Mouse (Mus musculus) myocyte (in vitro differentiated cells): ENCODE measurements around the gene Hoxd12. TPM values are rescaled to one million over a fixed set of nuclear protein-coding genes. Genes with fewer than 3 reads are reported as not detected.

Experiments used
- H3K27me3 ChIP-seq: one replicate; pipeline ENCODE4 v1.6.1; 2011; ENCODE audit not compliant: control insufficient read depth, insufficient read depth, insufficient read length
- H3K36me3 ChIP-seq: one replicate; pipeline ENCODE4 v1.6.1; 2011; ENCODE audit not compliant: control insufficient read depth, insufficient read depth
- H3K4me2 ChIP-seq: one replicate; pipeline ENCODE4 v1.6.1; 2011; ENCODE audit warnings: low read depth, control low read depth
- H3K4me3 ChIP-seq: one replicate; pipeline ENCODE4 v1.5.1; 2011; ENCODE audit warnings: mild to moderate bottlenecking, control low read depth, moderate library complexity
- H3K79me2 ChIP-seq: one replicate; pipeline ENCODE4 v1.6.1; 2011; ENCODE audit not compliant: control insufficient read depth, insufficient read depth
- H3ac ChIP-seq: one replicate; pipeline ENCODE4 v1.6.1; 2011; ENCODE audit not compliant: control insufficient read depth, insufficient read length
- CEBPB ChIP-seq: IDR thresholded peaks from 2 replicates; pipeline ENCODE4 v1.6.1; 2011; ENCODE audit warnings: mild to moderate bottlenecking, moderate library complexity; ENCODE audit not compliant: poor library complexity, insufficient read depth, severe bottlenecking
- E2F4 ChIP-seq: IDR thresholded peaks from one replicate; pipeline ENCODE4 v1.6.1; 2011; ENCODE audit warnings: mild to moderate bottlenecking, control low read depth, moderate library complexity; ENCODE audit not compliant: insufficient read depth
- MAX ChIP-seq: IDR thresholded peaks from one replicate; pipeline ENCODE4 v1.6.1; 2011; ENCODE audit warnings: low read depth, mild to moderate bottlenecking, control low read depth
- MYOD1 ChIP-seq, 3 experiments: IDR thresholded peaks; one replicate each; pipeline ENCODE4 v1.6.1; 2011; ENCODE audit warnings: control low read depth in 2 of 3, low read depth in 2 of 3, mild to moderate bottlenecking in 2 of 3, moderate library complexity in 1 of 3; ENCODE audit not compliant: insufficient read length in 2 of 3, control insufficient read depth in 1 of 3
- MYOG ChIP-seq, 3 experiments: IDR thresholded peaks; one replicate each; pipeline ENCODE4 v1.6.1; 2011; ENCODE audit warnings: control low read depth in 2 of 3, low read depth in 2 of 3, mild to moderate bottlenecking in 2 of 3; ENCODE audit not compliant: insufficient read length in 2 of 3, control insufficient read depth in 1 of 3, insufficient read depth in 1 of 3
- POLR2A ChIP-seq: IDR thresholded peaks from one replicate; pipeline ENCODE4 v1.6.1; 2011; ENCODE audit warnings: low read depth, mild to moderate bottlenecking, control low read depth, moderate library complexity; ENCODE audit not compliant: insufficient read length
- POLR2AphosphoS2 ChIP-seq: IDR thresholded peaks from one replicate; pipeline ENCODE4 v1.6.1; 2011; ENCODE audit warnings: low read depth, control low read depth; ENCODE audit not compliant: insufficient read length
- REST ChIP-seq: IDR thresholded peaks from one replicate; pipeline ENCODE4 v1.6.1; 2011; ENCODE audit warnings: mild to moderate bottlenecking, control low read depth, moderate library complexity; ENCODE audit not compliant: insufficient read depth, insufficient read length
- SRF ChIP-seq: IDR thresholded peaks from one replicate; pipeline ENCODE4 v1.6.1; 2011; ENCODE audit warnings: low read depth; ENCODE audit not compliant: control insufficient read depth, insufficient read length
- TCF12 ChIP-seq: IDR thresholded peaks from one replicate; pipeline ENCODE4 v1.6.1; 2011; ENCODE audit warnings: mild to moderate bottlenecking, control low read depth; ENCODE audit not compliant: poor library complexity, insufficient read depth, severe bottlenecking
- TCF3 ChIP-seq: IDR thresholded peaks from one replicate; pipeline ENCODE4 v1.6.1; 2011; ENCODE audit warnings: low read depth, control low read depth; ENCODE audit not compliant: insufficient read length
- USF1 ChIP-seq: IDR thresholded peaks from one replicate; pipeline ENCODE4 v1.6.1; 2011; ENCODE audit warnings: low read depth, mild to moderate bottlenecking, control low read depth, moderate library complexity
- polyA plus RNA-seq: library from polyadenylated mRNA; unstranded; fragments of >200 nt; fragmentation: generic; extraction: Trizol; gene quantifications from one replicate; pipeline ENCODE4 v1.2.1, GENCODE M21; 2012; ENCODE audit warnings: missing spikeins

Gene Hoxd12
- polyA plus RNA-seq, 1 experiment, result not detected

DNA sequence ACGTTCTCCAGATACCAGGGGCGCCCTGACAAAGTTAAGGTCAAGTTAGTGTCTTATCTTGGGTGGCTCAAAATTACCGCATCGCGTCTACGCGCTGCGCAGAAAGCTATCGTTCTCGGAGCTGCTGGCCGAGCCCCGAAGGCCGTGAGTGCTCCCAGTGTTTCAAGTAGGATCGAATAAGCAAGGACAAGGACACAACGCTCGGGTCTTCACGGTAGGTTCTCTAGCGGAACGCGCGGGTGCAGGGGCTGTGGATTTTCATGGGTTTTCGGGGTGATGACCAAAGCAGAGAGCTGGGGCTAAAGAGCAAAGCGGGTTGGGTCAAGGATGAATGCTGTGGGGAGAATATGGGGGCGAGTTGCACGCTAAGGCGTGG, 4.8 kb downstream of the Hoxd12 start:
- TF ChIP-seq E2F4, result no peak
- no peak for TF ChIP-seq CEBPB
- no peak for TF ChIP-seq MYOG (IDR thresholded peaks at IDR 0.05; ENCODE audit: control insufficient read depth in 1 of 3, insufficient read depth in 1 of 3, insufficient read length in 2 of 3, low read depth in 2 of 3)
- no peak for TF ChIP-seq TCF12
- TF ChIP-seq MAX, result no peak
- TF ChIP-seq POLR2A, result no peak
- no peak for TF ChIP-seq TCF3
- no peak for TF ChIP-seq MYOD1 (IDR thresholded peaks at IDR 0.05; ENCODE audit: control insufficient read depth in 1 of 3, insufficient read length in 2 of 3, low read depth in 2 of 3)
- TF ChIP-seq USF1, result no peak
- no peak for TF ChIP-seq POLR2AphosphoS2
- no peak for TF ChIP-seq SRF
- no peak for TF ChIP-seq REST
- Histone ChIP-seq H3ac (no peak overlapping the region), H3K4me2 (no peak overlapping the region), H3K27me3 (peaks cover 71% of the 10 kb centered on the region), H3K4me3 (no peak overlapping the region), H3K79me2 (no peaks in the 10 kb centered on the region), H3K36me3 (no peaks in the 10 kb centered on the region)

GRCm38 (mm10) chr2:74679980-74680379, 5.2 kb downstream of the Hoxd12 start:
- H3K36me3 ChIP-seq, result no peaks in the 10 kb centered on the region
- no peak overlapping the region for H3ac ChIP-seq
- H3K4me3 ChIP-seq, result no peak overlapping the region
- no peak for TF ChIP-seq POLR2A
- TF ChIP-seq SRF, result no peak
- no peak for TF ChIP-seq MAX
- TF ChIP-seq TCF12, result no peak
- no peak for TF ChIP-seq USF1
- TF ChIP-seq MYOG (IDR thresholded peaks at IDR 0.05; ENCODE audit: control insufficient read depth in 1 of 3, insufficient read depth in 1 of 3, insufficient read length in 2 of 3, low read depth in 2 of 3), result no peak
- no peak for TF ChIP-seq TCF3
- no peak for TF ChIP-seq MYOD1 (IDR thresholded peaks at IDR 0.05; ENCODE audit: control insufficient read depth in 1 of 3, insufficient read length in 2 of 3, low read depth in 2 of 3)
- no peak for TF ChIP-seq E2F4
- no peak for TF ChIP-seq REST
- TF ChIP-seq POLR2AphosphoS2, result no peak
- TF ChIP-seq CEBPB, result no peak
- H3K27me3 ChIP-seq, result peaks cover 67% of the 10 kb centered on the region
- no peaks in the 10 kb centered on the region for H3K79me2 ChIP-seq
- no peak overlapping the region for H3K4me2 ChIP-seq

DNA sequence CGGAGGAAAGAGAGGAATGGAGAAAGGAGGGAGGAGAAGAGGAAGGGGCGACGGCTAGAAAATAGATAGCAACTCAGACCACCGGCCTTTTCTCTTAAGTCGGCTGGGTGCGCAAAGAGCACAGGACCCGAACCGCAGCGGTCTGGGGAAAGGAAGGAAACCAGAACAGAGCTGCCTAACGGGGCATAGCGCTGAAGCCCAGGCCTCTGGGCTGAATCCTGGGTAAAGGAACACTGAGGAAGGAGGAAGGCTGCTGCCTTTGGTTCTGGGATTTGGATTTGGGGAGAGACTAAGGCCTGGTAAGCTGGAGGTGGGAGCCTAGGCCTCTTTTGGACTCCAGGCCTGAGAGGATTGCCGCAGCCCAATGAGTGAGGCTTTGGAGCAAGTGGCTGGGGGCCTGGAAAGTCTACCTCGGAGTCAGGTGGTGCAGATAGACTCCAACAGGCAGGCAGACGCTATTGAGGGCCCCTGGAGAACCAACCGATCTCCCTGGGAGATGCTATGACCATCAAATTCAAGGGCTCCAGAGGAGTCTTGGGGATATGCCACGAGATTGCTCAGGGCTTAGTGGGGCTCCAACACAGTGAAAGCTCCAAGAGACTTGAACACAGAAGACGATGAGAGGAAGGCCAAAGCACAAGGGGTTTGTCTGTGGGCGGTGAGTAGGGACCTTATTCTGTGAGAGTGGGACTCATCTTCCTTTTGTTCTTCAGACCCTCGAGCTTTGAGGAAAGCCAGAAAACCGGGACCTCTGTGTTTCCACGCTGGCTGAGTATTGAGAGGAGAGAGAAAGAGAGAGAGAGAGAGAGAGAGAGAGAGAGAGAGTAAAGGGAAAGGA, 6.0 kb downstream of the Hoxd12 start:
- no peak overlapping the region for H3K4me3 ChIP-seq

DNA sequence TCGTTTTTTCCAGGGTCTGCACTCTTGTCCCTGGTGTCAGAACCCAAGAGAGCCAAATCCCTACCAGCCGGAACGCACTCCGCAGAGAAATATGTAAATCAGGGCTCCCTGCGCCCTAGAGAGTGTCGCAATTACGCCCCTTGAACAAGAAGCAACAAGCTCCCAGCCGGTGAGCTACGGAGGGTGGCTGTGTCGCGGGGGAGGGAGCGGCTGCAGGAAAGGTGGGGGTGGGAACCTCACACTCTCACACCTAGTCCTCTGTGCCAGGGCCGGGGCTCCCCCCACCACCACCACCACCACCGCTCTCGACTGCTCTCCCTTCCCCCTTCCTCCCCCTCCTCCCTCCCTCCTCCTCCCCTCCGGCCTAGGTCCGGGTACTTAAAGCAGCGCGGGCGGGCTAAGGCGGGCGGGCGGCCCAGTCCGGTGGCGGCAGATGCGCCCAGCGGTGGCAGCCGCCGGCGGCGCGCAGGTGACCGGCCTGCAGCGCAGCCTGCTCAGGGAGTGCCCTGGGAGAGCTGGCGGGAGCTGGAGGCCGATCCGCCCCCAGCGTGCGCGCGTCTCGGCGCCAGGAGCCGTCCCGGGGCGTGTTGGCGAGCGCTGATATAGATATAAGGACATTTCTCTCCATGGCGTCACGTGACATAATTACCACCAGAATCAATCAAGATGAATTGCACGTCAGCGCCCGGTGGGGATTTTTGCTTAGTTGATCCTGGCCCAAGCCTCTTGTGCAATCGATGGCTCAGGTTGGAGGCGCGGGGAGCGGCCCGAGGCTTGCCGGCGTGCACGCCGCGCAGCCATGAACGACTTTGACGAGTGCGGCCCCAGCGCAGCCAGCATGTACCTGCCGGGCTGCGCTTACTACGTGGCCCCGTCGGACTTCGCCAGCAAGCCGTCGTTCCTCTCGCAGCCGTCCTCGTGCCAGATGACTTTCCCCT, 7.0 kb downstream of the Hoxd12 start:
- H3K4me3 ChIP-seq, result no peak overlapping the region
- no peak overlapping the region for H3ac ChIP-seq
- H3K79me2 ChIP-seq, result no peaks in the 10 kb centered on the region
- H3K4me2 ChIP-seq, result no peak overlapping the region
- TF ChIP-seq TCF12 (no peak), MAX (no peak), MYOD1 (IDR thresholded peaks at IDR 0.05; ENCODE audit: control insufficient read depth in 1 of 3, insufficient read length in 2 of 3, low read depth in 2 of 3) (no peak), USF1 (no peak), CEBPB (no peak), POLR2A (no peak), TCF3 (no peak), SRF (no peak)
- no peaks in the 10 kb centered on the region for H3K36me3 ChIP-seq
- peaks cover 48% of the 10 kb centered on the region for H3K27me3 ChIP-seq

More for the DNA sequence above, 6.0 kb downstream of the Hoxd12 start:
- Histone ChIP-seq H3K27me3 (peaks cover 59% of the 10 kb centered on the region), H3ac (no peak overlapping the region), H3K79me2 (no peaks in the 10 kb centered on the region), H3K4me2 (no peak overlapping the region), H3K36me3 (no peaks in the 10 kb centered on the region)
- TF ChIP-seq TCF12 (no peak), CEBPB (no peak), USF1 (no peak), E2F4 (no peak), SRF (no peak), MYOG (IDR thresholded peaks at IDR 0.05; ENCODE audit: control insufficient read depth in 1 of 3, insufficient read depth in 1 of 3, insufficient read length in 2 of 3, low read depth in 2 of 3) (no peak), MAX (no peak), POLR2A (no peak), TCF3 (no peak), POLR2AphosphoS2 (no peak), MYOD1 (IDR thresholded peaks at IDR 0.05; ENCODE audit: control insufficient read depth in 1 of 3, insufficient read length in 2 of 3, low read depth in 2 of 3) (no peak), REST (no peak)
